Mouse (Mus musculus): ENCODE results near the gene Gab1. TPM values are rescaled to one million over a fixed set of nuclear protein-coding genes. Genes with fewer than 3 reads are reported as not detected.

Gene Gab1
- total and polyA plus RNA-seq, 3 experiments, result 4.0 to 8.1 TPM; not detected in 1

DNA sequence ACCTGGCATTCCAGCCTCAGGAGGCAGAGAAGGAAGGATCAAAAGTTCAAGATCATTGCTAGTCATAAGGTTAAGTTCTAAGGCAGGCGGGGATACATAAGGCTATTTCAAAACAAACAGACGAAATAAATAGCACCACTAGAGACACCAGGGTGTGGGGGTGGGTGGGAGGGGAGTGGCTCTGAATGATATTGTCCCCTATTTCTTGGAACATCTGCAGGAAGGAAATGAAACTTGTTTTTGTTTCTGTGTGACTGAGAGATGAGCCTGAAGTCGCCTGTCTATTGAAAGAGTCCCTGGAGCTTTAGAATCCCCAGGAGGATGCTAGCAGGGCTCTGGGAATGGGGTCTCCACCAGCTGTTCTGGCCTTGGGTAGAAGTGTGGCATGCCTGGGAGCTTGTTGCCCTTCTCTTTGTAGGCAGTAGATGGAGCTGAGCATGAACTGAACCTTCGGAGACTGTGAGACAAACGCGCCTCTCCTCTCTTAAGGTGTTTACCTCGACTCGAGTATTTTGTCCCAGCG, 43.5 kb upstream of the Gab1 start:
- no peaks in the 10 kb centered on the region for H3K79me2 ChIP-seq (ENCODE audit: control insufficient read depth, insufficient read depth, low read length, poor library complexity)
- H3K9ac ChIP-seq (ENCODE audit: control insufficient read depth, low read depth, low read length, poor library complexity, severe bottlenecking), result no peak overlapping the region
- H3K4me3 ChIP-seq (ENCODE audit: control insufficient read depth in 1 of 2, insufficient read depth in 1 of 2, low read depth in 2 of 2, low read length in 2 of 2), result no peak overlapping the region
- H3K27me3 ChIP-seq (ENCODE audit: control insufficient read depth in 1 of 2, insufficient read depth in 2 of 2, low read length in 2 of 2), result peaks cover 0 to 6% of the 10 kb centered on the region in 2 experiments; a peak in 2 of 4 replicates
- H3K36me3 ChIP-seq (ENCODE audit: control insufficient read depth in 1 of 2, insufficient read depth in 2 of 2, low read length in 2 of 2), result no peaks in the 10 kb centered on the region
- no peaks in the 10 kb centered on the region for H3K4me1 ChIP-seq (ENCODE audit: control insufficient read depth in 1 of 2, insufficient read depth in 2 of 2, low read length in 2 of 2)
- no peaks in the 10 kb centered on the region for H3K9me3 ChIP-seq (replicated peaks; ENCODE audit: insufficient read depth, low read length)
- no peak overlapping the region for H3K27ac ChIP-seq (ENCODE audit: control insufficient read depth, low read depth, low read length)
- no peak for DNase-seq (ENCODE audit: low read depth, low spot score)
- no peak for TF ChIP-seq NRF1 (IDR thresholded peaks at IDR 0.05; ENCODE audit: insufficient read depth, low read depth, low read length, poor library complexity, severe bottlenecking)
- TF ChIP-seq ZC3H11A (IDR thresholded peaks at IDR 0.05; ENCODE audit: low read depth, low read length), result no peak
- TF ChIP-seq RCOR1 (IDR thresholded peaks at IDR 0.05; ENCODE audit: low read depth, low read length), result no peak

DNA sequence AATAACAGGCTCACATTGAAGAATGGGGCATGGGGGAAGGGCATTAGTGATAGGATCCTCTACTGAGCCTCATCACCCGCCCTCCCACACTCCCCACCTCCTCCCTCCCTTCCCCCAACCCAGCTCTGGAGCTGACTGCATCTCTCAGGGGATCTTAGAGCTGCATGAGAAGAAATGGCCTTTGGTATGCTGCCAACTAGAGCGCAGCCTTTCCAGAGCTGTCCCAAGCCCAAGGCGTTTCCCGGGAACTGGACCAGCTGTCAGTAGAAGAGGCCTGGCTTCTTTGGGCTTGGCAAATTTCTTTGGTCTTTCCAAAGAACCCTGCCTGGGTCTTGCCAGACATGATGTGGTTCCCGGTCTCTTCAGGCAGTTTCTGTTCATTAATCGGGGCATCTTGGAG, 42.3 kb upstream of the Gab1 start:
- Histone ChIP-seq H3K27ac (ENCODE audit: control insufficient read depth, low read depth, low read length) (no peak overlapping the region), H3K9ac (ENCODE audit: control insufficient read depth, low read depth, low read length, poor library complexity, severe bottlenecking) (no peak overlapping the region), H3K79me2 (ENCODE audit: control insufficient read depth, insufficient read depth, low read length, poor library complexity) (no peaks in the 10 kb centered on the region), H3K9me3 (replicated peaks; ENCODE audit: insufficient read depth, low read length) (no peaks in the 10 kb centered on the region), H3K4me3 (ENCODE audit: control insufficient read depth in 1 of 2, insufficient read depth in 1 of 2, low read depth in 2 of 2, low read length in 2 of 2) (no peak overlapping the region), H3K4me1 (ENCODE audit: control insufficient read depth in 1 of 2, insufficient read depth in 2 of 2, low read length in 2 of 2) (no peaks in the 10 kb centered on the region), H3K27me3 (ENCODE audit: control insufficient read depth in 1 of 2, insufficient read depth in 2 of 2, low read length in 2 of 2) (peaks cover 0 to 7% of the 10 kb centered on the region in 2 experiments; a peak in 2 of 4 replicates), H3K36me3 (ENCODE audit: control insufficient read depth in 1 of 2, insufficient read depth in 2 of 2, low read length in 2 of 2) (no peaks in the 10 kb centered on the region)
- DNase-seq (ENCODE audit: low read depth, low spot score), result no peak
- no peak for TF ChIP-seq CHD2 (IDR thresholded peaks at IDR 0.05; ENCODE audit: low read length)
- TF ChIP-seq ZMIZ1 (IDR thresholded peaks at IDR 0.05; ENCODE audit: low read depth, low read length), result no peak

DNA sequence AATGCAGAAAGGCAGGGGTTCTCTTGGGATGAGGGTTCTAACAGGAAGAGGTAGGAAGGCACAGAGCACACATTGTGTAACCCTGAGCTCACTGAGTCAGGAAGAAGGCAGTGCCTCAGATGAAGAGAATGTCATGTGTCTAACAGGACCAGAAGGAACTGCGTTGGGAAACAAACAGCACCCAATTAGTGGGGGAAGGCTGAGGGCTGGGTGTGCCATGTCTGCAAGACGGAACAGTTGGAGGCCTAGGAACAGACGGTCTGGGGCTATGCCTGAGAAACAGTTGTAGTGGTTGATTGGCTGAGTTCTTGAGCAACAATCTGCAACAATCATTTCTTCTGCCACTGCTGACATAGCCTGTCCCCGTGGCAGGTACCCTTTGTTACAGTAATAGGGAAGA, 38.8 kb upstream of the Gab1 start:
- H3K4me1 ChIP-seq (ENCODE audit: control insufficient read depth in 1 of 2, insufficient read depth in 2 of 2, low read length in 2 of 2), result no peaks in the 10 kb centered on the region
- H3K4me3 ChIP-seq (ENCODE audit: control insufficient read depth in 1 of 2, insufficient read depth in 1 of 2, low read depth in 2 of 2, low read length in 2 of 2), result no peak overlapping the region
- TF ChIP-seq NELFE (IDR thresholded peaks at IDR 0.05; ENCODE audit: low read depth, low read length), result no peak
- no peak for TF ChIP-seq CHD2 (IDR thresholded peaks at IDR 0.05; ENCODE audit: low read length)
- TF ChIP-seq MEF2A (IDR thresholded peaks at IDR 0.05; ENCODE audit: extremely low read depth, insufficient replicate concordance, low read depth, low read length, poor library complexity, severe bottlenecking), result no peak
- no peak for TF ChIP-seq CTCF (IDR thresholded peaks at IDR 0.05 in 2 of 3, conservative IDR thresholded peaks at IDR 0.05 in 1 of 3; ENCODE audit: control insufficient read depth in 1 of 3, insufficient read depth in 1 of 3, low read depth in 2 of 3, low read length in 3 of 3, poor library complexity in 1 of 3, severe bottlenecking in 1 of 3)
- TF ChIP-seq MAX (IDR thresholded peaks at IDR 0.05; ENCODE audit: low read length), result no peak
- TF ChIP-seq ZMIZ1 (IDR thresholded peaks at IDR 0.05; ENCODE audit: low read depth, low read length), result no peak
- TF ChIP-seq TAL1 (IDR thresholded peaks at IDR 0.05; ENCODE audit: low read length), result no peak
- no peak for TF ChIP-seq KAT2A (conservative IDR thresholded peaks at IDR 0.05; ENCODE audit: low read depth, low read length)
- TF ChIP-seq ZKSCAN1 (IDR thresholded peaks at IDR 0.05; ENCODE audit: low read depth, low read length), result no peak
- no peak for TF ChIP-seq USF2 (IDR thresholded peaks at IDR 0.05; ENCODE audit: borderline replicate concordance in 1 of 2, insufficient read depth in 1 of 2, low read depth in 1 of 2, low read length in 2 of 2)
- no peak for TF ChIP-seq NRF1 (IDR thresholded peaks at IDR 0.05; ENCODE audit: insufficient read depth, low read depth, low read length, poor library complexity, severe bottlenecking)
- no peak for TF ChIP-seq USF1 (IDR thresholded peaks at IDR 0.05; ENCODE audit: low read depth, low read length)
- no peak for TF ChIP-seq CHD1 (IDR thresholded peaks at IDR 0.05; ENCODE audit: low read depth, low read length)
- TF ChIP-seq POLR2A (IDR thresholded peaks at IDR 0.05; ENCODE audit: control insufficient read depth in 1 of 2, insufficient read depth in 1 of 2, low read depth in 1 of 2, low read length in 2 of 2, poor library complexity in 1 of 2), result no peak
- no peak for TF ChIP-seq MAZ (IDR thresholded peaks at IDR 0.05; ENCODE audit: low read depth, low read length)
- TF ChIP-seq MAFK (IDR thresholded peaks at IDR 0.05; ENCODE audit: borderline replicate concordance, low read depth, low read length), result no peak
- TF ChIP-seq EP300 (IDR thresholded peaks at IDR 0.05; ENCODE audit: low read depth in 1 of 2, low read length in 2 of 2), result no peak
- DNase-seq (ENCODE audit: low read depth, low spot score), result no peak
- H3K79me2 ChIP-seq (ENCODE audit: control insufficient read depth, insufficient read depth, low read length, poor library complexity), result no peaks in the 10 kb centered on the region
- no peak overlapping the region for H3K9ac ChIP-seq (ENCODE audit: control insufficient read depth, low read depth, low read length, poor library complexity, severe bottlenecking)
- H3K9me3 ChIP-seq (replicated peaks; ENCODE audit: insufficient read depth, low read length), result no peaks in the 10 kb centered on the region
- H3K36me3 ChIP-seq (ENCODE audit: control insufficient read depth in 1 of 2, insufficient read depth in 2 of 2, low read length in 2 of 2), result no peaks in the 10 kb centered on the region
- peaks cover 0 to 7% of the 10 kb centered on the region in 2 experiments; a peak in 2 of 4 replicates for H3K27me3 ChIP-seq (ENCODE audit: control insufficient read depth in 1 of 2, insufficient read depth in 2 of 2, low read length in 2 of 2)
- no peak overlapping the region for H3K27ac ChIP-seq (ENCODE audit: control insufficient read depth, low read depth, low read length)
